Mouse (Mus musculus) 3134 (cell line): Measurements from ENCODE around the gene Dnal4.
A peak's percentile ranks its signal among the peaks of the same experiment; 100 is the strongest.

Experiments
- DNase-seq: peaks from one replicate; pipeline ENCODE4 v3.0.0-alpha.2; 2011; ENCODE audit warnings: low spot score; ENCODE audit not compliant: insufficient read length; ENCODE audit errors: extremely low read depth

Gene Dnal4

DNA sequence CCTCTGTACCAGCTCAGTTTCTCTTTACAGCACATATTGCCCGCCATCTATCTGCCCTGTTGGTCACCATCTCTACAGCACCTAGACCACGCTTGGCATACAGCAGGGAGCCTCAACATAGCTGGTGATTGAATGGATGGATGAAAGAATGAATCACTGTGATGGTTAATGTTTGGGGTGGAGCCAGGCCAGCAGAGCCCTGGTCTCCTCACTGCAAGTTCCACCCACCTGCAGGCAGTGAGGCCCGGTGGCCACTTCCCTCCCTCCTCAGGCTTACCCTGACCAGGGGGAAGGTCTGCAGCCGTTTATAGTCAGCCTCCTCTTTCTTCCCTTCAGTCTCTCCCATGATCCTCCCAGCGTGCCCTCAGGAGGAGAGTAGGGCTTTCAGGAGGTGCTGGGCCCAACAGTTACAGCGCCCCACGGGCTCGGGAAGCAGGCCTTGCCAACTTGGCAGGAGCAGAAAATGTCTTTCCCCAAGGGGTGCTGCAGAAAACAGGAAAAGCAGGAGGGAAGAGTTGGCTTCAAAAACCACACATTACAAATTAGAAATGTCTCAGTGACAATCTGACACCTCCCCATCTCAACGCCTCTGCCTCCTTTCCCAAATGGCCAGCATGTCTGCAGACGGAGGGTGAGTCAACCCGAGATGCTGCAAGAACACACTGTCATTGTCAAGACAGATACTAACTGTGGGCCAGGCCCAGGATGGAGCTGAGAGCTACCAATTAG, 12.9 kb downstream of the Dnal4 start:
- DNase-seq, result peak; percentile 81

DNA sequence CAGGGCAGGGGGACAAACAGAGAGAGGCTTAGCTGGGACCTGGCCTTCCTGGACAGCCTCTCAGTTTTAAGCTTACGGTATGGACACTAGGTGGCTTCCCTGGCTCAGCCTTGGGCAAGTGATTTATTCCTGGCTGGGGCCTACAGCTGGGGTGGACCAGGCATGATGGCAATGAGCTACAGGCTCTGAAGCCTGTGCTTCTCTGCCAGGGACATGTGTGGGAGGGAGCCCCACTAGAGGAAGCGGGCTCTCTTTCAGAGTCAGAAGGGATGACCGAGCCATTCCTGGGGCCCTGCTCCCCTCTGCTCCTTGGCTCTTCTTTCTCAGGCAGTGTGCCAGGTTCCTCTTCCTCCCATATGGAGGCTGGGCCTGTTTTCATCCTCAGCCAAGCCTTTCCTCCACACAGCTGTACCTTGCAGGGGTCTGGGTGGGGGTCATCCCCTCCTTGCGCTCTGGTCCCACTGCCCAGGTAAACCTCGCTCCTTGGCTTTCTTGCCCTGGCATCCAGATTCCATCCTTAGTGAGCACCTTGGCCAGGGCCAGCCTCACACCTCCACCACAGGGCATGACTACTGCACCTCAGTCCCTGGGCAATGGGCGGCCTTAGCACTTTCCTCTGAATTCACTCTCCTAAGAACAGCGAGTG, 13.9 kb downstream of the Dnal4 start:
- DNase-seq, result peak; percentile 61

DNA sequence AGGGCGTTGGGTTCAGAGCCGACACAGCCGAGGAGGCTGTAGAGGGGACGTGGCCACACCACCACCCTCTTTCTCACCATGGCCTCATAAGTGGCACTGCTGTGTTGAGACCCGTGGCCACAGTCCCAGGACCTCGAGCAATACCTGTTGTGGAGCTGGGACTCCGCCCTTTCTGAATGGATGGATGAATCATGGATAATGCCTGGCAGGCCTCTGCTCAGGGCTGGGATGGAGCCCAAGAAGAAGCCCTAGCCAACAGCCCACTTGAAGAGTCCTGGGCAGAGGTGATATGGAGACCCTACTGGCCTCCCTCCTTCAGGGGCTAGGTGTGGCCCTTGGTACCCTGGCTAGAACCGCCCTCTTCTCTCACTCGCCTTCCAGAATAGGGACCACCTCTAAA, 14.6 kb downstream of the Dnal4 start:
- DNase-seq, result no peak

DNA sequence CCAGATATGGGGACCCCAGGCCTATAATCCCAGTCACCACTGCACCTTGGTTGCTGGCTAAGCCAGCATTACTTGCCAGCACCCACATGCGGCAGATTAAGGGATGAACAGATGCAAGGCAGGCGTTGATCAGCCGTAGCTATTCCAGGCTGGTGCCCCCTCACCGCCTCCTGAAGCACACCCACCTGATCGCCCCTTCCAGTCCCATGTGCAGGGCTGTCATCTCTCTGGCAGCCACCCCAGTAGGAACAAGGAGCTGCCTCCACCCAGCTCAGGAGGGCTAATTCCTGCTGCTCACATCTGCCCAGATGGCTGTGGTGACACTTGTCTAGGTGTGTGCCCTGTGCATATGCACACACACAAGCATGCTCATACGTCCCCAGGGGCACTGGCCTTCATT, 16.7 kb downstream of the Dnal4 start:
- DNase-seq, result no peak

DNA sequence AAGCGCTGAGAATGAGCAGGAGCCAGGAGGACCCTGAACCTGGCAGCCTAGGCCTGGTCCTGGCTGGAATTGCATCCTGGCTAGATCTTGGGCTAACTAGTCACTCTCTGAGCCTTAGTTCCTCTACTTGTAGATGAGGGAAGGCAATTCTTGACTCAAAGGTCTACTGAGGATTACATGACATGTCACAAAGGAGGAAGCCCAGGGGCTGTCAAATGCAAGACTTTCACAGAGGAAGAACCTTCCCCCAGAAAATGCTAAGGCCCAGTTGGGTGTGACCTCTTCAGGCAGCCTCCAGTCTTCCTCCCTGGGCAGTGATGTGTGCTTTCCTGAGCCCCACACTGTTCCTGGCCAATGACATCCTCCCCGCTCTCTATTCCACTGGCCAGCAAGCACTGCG, 20.5 kb downstream of the Dnal4 start:
- no peak for DNase-seq

DNA sequence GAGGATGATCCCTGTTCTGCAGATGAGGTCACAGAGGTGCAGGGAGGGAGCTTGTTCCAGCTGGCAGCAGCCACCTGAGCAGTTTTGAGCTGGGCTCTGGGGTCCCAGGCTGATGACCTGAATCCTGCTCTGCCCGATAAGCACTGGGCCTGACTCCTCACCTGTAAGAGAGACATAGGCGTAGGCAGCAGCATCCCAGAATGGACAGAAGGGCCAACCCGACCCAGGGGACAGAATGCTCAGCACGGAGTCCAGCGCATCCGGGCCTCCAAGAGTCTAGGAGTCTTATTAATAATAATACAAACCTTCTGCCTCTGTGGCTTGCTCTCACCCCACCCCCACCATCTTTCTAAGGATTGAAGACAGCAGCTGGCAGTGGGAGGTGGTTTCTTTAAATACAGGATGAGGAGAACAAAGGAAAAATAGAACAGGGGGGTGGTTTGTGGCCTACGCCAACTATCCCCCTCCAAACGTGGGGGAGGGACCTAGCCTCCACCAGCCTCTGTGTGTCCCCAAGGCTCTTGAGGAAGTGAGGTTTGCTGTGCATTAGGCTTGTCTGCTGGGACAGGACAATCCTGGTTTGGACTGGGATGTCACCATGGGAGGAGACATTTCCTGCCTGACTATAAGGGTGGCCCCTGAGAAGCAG, 21.5 kb downstream of the Dnal4 start:
- DNase-seq, result no peak

DNA sequence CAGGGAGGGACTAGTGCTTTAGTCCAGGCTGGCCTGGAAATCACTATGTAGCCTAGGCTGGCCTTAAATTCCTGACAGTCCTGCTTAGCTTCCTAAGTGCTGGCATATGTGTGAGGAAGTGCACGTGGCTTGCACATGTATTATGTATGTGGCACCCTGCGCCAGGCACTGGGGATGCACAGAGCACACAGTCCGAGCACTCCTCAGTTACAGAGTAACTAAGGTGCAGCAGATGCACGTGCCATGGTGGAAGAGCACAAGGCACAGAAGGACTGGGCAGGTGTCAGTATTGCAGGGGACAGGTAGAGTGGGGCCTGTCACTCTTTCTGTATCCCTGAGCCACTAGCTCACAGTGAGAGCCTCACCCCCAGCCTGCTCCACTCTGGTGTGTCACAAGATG, 22.5 kb downstream of the Dnal4 start:
- DNase-seq, result no peak

DNA sequence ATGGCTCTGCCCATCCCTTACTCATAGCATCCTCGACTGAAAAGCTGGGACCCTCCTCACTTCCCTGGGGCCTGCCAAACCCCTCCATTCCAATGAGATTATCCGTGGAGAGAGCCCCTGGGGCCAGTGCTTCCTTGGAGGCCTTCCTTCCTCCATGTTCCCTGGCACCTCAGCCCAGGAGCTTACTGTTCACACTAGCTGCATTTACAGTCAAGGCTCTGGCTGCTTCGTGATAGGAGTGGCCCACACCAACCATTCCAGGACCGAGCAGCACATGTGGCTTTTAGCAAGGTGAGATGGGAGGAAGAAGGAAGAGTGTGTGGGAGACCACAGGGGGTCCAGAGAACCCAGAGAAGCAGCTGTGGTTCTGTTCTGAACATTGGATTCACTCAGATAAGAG, 23.8 kb downstream of the Dnal4 start:
- DNase-seq, result no peak

DNA sequence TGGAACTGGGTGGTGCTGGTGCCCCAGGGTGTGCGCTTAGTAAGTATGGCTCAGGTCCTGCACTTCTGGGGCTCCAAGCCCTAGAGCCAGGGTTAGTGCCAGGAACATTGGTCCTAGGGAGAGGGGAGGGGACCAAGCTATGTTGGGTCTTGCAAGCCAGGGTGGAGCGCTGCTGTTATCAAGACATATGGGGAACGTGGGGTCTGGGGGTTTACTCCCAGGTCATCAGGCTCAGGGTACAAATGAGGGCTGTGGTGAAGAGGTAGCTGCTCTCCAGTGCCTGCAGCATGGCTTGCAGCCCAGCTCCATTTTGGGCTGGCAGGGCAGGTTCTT, 24.3 kb downstream of the Dnal4 start:
- no peak for DNase-seq

DNA sequence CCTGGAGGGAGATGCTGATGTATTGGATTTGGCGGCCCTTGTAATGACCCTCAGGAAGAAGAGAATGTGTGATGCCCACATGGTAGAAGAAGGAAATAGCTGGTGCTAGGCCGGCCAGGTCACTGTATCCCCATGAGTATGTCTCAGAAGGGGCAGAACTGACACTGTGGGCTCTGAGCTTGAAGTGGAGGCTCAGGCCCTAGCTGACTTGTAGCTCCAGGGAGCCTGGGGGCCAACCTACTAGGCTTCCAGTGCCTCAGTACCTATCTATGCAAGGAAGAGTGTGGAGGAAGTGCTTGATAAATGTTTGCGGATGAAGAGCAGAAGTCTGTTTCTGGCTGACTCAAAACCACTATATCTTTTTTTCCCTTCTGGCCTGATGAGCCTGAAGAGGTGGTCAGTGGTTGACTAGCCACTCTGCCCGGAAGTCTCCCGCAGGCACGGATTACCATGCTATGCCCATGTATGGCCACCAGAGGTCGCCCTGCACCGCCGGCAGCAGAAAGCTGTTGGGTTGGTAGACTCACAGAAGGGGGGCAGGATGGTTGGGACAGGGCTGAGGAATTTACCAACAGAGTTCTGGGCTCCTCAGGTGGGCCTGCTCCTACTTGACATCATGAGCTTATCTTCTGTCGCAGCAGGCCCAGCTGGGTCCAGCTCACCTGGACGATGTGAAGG, 24.8 kb downstream of the Dnal4 start:
- DNase-seq, result peak; percentile 64

DNA sequence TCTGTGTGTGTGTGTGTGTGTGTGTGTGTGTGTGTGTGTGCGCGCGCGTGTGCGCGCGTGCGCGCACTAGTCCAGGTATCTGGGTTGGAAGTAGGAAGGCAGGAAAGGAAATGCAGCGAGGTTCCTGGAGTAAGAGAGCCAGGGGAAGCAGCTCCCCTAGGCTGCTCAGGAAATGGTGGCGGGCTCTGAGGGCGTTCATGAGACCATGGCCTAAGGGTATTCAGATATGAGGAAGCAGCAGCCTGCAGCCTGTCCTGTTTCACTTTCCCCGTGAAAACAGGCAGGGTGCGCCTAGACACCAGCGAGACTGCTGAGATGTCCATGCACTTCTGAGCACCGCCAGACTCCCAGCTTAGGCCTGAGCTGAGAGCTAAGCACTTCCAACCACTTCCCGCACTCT, 25.9 kb downstream of the Dnal4 start:
- DNase-seq, result no peak

DNA sequence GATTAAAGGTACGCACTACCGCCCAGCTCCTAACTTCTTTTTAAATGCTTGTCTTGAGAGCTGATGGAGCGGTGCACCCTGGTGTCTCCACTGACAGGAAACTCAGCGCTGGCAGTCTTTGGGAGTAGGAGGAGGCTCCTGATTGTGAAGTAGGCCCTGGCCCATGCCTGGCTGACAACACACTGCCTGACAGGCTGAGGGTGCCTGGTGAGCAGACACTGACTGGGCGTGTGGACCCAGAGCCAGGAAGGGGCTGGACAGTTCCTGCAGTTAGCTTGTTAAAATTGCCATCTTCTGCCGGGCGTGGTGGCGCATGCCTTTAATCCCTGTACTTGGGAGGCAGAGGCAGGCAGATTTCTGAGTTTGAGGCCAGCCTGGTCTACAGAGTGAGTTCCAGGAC, 27.4 kb downstream of the Dnal4 start:
- no peak for DNase-seq

DNA sequence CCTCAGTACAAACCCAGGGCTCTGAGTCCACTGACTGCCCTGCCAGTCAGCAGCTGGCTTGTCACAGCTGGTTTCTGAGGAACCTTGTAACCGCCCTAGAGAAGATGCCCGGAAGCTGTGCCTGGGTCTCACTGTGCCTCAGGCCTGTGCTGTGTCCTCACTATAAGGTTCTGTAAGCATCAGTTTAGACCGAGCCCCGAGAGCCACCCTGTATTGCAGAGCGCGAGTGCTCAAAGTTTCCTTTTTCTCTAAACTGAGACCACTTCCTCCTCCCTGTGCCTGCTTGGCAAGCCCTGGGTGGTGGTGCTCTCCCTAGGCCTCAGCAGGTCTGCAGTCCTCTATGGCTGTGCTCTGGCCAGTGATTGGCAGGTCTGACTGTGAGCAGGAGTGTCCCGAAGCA, 28.5 kb downstream of the Dnal4 start:
- no peak for DNase-seq

DNA sequence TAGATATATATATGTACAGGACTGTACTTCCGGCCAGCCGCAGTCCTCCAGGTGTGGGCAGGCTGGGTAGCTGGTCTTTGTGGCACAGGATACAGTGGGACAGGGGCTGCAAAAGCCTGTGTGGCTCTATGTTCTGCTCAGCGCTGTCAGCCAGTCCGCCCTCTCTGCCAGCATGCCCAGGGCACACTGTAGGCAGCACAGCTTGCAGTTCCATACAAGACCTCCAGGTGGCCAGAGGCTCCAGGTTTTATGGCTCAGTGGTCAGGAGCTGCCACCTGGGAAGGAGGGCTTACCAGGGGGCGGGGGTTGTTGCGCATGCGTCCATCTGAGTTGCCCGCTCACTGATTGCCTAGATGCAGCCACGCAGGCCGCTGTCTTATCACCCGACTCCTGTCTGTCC, 29.7 kb downstream of the Dnal4 start:
- DNase-seq, result no peak

DNA sequence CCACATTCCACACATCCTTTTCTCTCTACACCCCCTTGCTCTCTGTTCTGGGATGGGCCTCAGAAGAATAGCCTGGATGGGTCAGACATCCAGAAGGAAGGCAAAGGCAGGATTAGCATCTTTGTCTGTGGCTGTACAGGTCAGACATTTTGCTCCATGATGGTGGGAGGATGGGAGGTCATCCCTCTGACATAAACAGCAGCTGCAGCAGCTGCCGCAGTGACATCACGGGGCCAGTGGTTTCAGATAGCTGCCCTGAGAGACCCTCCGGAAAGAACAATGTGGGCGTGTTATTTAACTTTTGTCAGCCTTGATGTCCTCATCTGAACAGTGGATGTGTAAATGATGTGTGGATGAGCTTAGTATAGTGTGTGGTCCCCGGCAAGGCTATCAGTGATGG, 31.8 kb downstream of the Dnal4 start:
- DNase-seq, result no peak

DNA sequence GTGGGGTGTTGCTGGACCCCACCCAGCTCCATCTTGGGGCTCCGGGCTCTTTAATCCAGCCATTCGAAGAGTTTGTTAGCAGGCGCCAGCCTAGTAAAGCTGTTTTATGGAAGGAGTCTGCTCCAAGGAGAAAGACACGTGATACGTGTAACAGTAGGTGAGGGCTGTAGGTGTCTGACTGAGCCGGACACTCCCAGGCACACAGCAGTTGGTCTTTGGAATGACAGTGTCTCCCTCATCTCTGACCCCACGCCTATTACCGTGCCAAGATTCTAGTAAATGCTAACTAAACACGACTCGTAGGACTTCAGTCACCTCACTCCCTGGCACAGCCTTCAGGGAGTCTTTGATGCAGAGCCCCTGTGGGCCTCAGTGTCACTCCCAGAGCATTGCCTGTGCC, 32.3 kb downstream of the Dnal4 start:
- no peak for DNase-seq

DNA sequence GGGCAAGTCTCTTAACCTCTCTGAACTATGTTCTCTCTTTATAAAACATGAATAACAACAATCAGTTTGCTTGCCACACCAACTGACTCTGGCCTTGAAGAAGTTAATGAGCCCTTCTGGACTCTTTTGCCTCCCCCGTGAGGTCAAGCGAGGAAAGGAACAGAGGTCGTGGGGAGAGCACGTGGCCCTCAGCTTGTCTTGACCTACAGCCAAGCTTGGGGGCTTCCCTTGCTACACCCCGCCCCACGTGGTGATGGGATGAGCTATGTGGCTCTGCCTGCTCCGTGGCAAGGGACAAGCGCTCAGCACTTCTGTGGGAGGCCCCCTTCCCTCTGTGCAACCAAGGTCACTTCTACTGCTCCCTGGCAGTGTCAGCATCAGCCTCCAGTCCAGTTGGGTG, 32.9 kb downstream of the Dnal4 start:
- DNase-seq, result no peak

DNA sequence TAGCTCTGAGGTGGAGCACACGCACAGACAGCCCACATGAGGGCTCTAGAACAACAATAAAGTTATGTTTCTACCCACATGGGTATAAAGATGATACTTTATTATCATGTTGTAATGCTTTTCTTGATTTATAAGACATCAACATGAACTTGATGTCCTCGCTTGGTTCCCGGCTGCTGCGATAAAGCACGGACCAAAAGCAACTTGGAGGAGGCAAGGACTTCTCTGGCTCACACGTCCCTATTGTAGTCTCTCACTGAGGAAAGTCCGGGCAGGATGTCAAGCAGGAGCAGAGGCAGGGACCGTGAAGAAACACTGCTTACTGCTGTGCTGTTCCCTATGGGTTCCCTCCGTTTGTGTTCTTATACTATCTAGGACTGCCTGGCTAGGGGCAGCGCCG, 33.6 kb downstream of the Dnal4 start:
- DNase-seq, result no peak

DNA sequence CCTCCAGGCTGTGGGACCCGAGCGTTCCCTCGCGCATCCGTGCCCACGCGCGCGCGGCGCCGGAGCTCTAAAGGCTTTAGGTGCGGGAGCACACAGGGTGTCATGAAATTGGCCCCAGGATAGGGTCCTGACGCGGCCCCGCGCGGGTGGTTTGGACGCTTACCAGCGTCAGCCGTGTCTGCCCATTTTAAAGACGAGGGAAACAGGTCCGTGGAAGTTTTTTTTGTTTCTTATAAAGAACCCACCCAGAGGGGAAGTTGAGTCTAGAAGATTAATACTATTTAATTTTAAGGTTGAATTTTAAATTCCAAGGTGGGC, 35.0 kb downstream of the Dnal4 start:
- no peak for DNase-seq

DNA sequence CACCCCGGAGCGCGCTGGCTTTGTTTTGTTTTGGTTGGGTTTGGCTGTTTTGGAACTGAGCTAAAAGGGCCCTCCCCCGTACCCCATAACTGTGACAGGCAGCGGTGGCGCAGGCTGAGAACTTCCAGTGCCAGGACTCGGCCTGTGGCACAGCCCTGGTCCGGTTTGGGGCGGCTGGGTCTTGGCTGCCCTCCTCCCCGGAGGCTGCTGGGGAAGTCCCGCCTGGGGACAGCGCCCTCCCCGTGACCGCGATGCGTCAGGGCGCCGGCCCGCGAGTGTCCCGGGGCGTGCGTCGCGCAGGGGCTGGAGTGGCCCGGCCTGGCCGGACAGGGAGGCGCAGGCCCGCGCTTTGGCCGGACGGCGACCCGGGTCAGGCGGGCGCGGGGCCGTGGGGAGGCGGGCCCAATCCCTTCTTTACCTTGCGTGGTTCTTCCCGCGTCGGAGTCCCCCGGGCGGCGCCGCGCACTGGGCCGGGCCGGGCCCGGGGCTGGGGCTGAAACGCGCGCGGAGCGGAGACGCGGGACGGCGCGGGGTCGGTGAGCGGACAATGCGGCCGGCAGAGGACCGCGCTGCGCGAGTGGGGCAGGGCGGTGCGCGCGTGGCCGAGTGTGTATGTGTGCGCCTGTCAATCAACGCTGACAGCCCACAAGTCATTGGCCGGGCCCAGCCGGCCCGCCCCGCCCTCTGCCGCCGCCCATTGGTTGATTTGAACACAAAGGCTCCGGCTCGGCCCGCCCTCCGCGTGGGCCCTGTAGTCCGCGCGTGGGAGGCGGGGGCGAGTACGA, 35.5 kb downstream of the Dnal4 start, which contains the start of gene Sun2:
Sun2 (minus strand) TSS at position 616 of the 785 bp plus-strand sequence.
- peak; percentile 96 for DNase-seq
